Mouse (Mus musculus) common myeloid progenitor, adult 5-6 weeks (primary cell): ENCODE measurements around the gene Isyna1. TPM values are rescaled to one million over a fixed set of nuclear protein-coding genes. Genes with fewer than 3 reads are reported as not detected.

Source experiments
- ATAC-seq: replicated peaks from 2 replicates; pipeline ENCODE4 v1.8.0; 2016; ENCODE audit warnings: low read depth, mild to moderate bottlenecking, moderate TSS enrichment, inconsistent platforms; ENCODE audit not compliant: poor library complexity, severe bottlenecking
- total RNA-seq: library from RNA; stranded (forward); fragments of 200-1000, 187-1606 nt; gene quantifications from 2 replicates; pipeline ENCODE4 v1.2.3, GENCODE M21; 2017

The Isyna1 gene
- total RNA-seq, 1 experiment from 2014 or later, result 35.0 TPM

- peak; percentile 22 for ATAC-seq
These were observed 21.7 kb downstream of the Isyna1 start, which contains the start of gene Lrrc25 for GRCm38 (mm10) chr8:70615894-70616293. Gene Lrrc25 (plus strand): TSS chr8:70616155.

GRCm38 (mm10) chr8:70616645-70617044 lies 22.5 kb downstream of the Isyna1 start:
- 0 out of 2 replicates have a peak, but pooled peaks have one; percentile 17 for ATAC-seq

- peak; percentile 41 for ATAC-seq
These were observed 23.8 kb downstream of the Isyna1 start for GRCm38 (mm10) chr8:70617985-70618384.

GRCm38 (mm10) chr8:70618888-70619334 lies 24.7 kb downstream of the Isyna1 start:
- ATAC-seq, result peak; percentile 84

GRCm38 (mm10) chr8:70622220-70622619 lies 28.0 kb downstream of the Isyna1 start:
- ATAC-seq, result no peak

- 0 out of 2 replicates have a peak, but pooled peaks have one; percentile 19 for ATAC-seq
These were observed 30.9 kb downstream of the Isyna1 start for GRCm38 (mm10) chr8:70625104-70625503.

GRCm38 (mm10) chr8:70627041-70627440 lies 32.9 kb downstream of the Isyna1 start:
- ATAC-seq, result no peak

- no peak for ATAC-seq
These were observed 34.9 kb downstream of the Isyna1 start for GRCm38 (mm10) chr8:70628986-70629490.

GRCm38 (mm10) chr8:70629574-70630531 lies 35.7 kb downstream of the Isyna1 start:
- ATAC-seq, result peak; percentile 64

GRCm38 (mm10) chr8:70630532-70631381 lies 36.6 kb downstream of the Isyna1 start:
- ATAC-seq, result peak; percentile 40

- ATAC-seq, result no peak
These were observed 37.3 kb downstream of the Isyna1 start for GRCm38 (mm10) chr8:70631436-70631835.

GRCm38 (mm10) chr8:70632346-70632892 lies 38.2 kb downstream of the Isyna1 start, which contains the start of gene Gdf15:
Gene Gdf15 (minus strand): TSS chr8:70632456.
- no peak for ATAC-seq

GRCm38 (mm10) chr8:70634066-70634465 lies 39.9 kb downstream of the Isyna1 start:
- ATAC-seq, result no peak

- ATAC-seq, result peak; percentile 51
These were observed 41.4 kb downstream of the Isyna1 start for GRCm38 (mm10) chr8:70635527-70635926.

GRCm38 (mm10) chr8:70636838-70637237 lies 42.7 kb downstream of the Isyna1 start:
- ATAC-seq, result no peak

- no peak for ATAC-seq
These were observed 44.6 kb downstream of the Isyna1 start for GRCm38 (mm10) chr8:70638752-70639151.

GRCm38 (mm10) chr8:70643019-70643418 lies 48.8 kb downstream of the Isyna1 start:
- no peak for ATAC-seq

- ATAC-seq, result peak; percentile 42; the same call in 1 of the 2 replicates
These were observed 49.9 kb downstream of the Isyna1 start for GRCm38 (mm10) chr8:70644065-70644464.

- 0 out of 2 replicates have a peak, but pooled peaks have one; percentile 9 for ATAC-seq
These were observed 51.5 kb downstream of the Isyna1 start for GRCm38 (mm10) chr8:70645501-70646224.
